Mouse (Mus musculus) midbrain, embryonic 15.5 days (tissue): ENCODE measurements around the gene Chd9. TPM values are rescaled to one million over a fixed set of nuclear protein-coding genes. Genes with fewer than 3 reads are reported as not detected.

Experiments used
- ATAC-seq: fragments of 200-750 bp; cut with Nextera tagmentation; replicated peaks from 2 replicates; pipeline ENCODE4 v1.8.0; 2017; ENCODE audit warnings: moderate TSS enrichment
- H3K27ac ChIP-seq: fragments of 300-500 bp; sonication (generic); 2 replicates; pipeline ENCODE4 v1.5.1; 2015; ENCODE audit warnings: mild to moderate bottlenecking, inconsistent platforms
- H3K27me3 ChIP-seq: fragments of 300-500 bp; sonication (generic); replicated peaks from 2 replicates; pipeline ENCODE4 v1.6.1; 2015; ENCODE audit warnings: inconsistent platforms
- H3K36me3 ChIP-seq: fragments of 300-500 bp; sonication (generic); replicated peaks from 2 replicates; pipeline ENCODE4 v1.6.1; 2015; ENCODE audit warnings: inconsistent platforms
- H3K4me1 ChIP-seq: fragments of 300-500 bp; sonication (generic); 2 replicates; pipeline ENCODE4 v1.6.1; 2015; ENCODE audit warnings: inconsistent platforms
- H3K4me2 ChIP-seq: fragments of 300-500 bp; sonication (generic); 2 replicates; pipeline ENCODE4 v1.6.1; 2015; ENCODE audit warnings: inconsistent platforms, mild to moderate bottlenecking, moderate library complexity
- H3K4me3 ChIP-seq: fragments of 300-500 bp; sonication (generic); 2 replicates; pipeline ENCODE4 v1.5.1; 2015; ENCODE audit warnings: mild to moderate bottlenecking, inconsistent platforms
- H3K9ac ChIP-seq: fragments of 300-500 bp; sonication (generic); 2 replicates; pipeline ENCODE4 v1.6.1; 2015; ENCODE audit warnings: mild to moderate bottlenecking, inconsistent platforms
- H3K9me3 ChIP-seq: fragments of 300-500 bp; sonication (generic); 2 replicates; pipeline ENCODE4 v1.6.1; 2016; ENCODE audit warnings: inconsistent platforms
- WGBS: fragments of 180-500 bp; shearing (Covaris S2); methylation state at CpG from one replicate; pipeline ENCODE4 v1.1.7; 2015; ENCODE audit warnings: mixed read lengths; 5-methylcytosine and 5-hydroxymethylcytosine counted together
- polyA plus RNA-seq: library from polyadenylated mRNA; unstranded; fragments of >200 nt; fragmentation: Nextera tagmentation; extraction: Ambion mirVana; gene quantifications from 2 replicates; pipeline ENCODE4 v1.2.1, GENCODE M21; 2015

Gene Chd9
- polyA plus RNA-seq, 1 experiment from 2014 or later = 79.5 TPM

DNA sequence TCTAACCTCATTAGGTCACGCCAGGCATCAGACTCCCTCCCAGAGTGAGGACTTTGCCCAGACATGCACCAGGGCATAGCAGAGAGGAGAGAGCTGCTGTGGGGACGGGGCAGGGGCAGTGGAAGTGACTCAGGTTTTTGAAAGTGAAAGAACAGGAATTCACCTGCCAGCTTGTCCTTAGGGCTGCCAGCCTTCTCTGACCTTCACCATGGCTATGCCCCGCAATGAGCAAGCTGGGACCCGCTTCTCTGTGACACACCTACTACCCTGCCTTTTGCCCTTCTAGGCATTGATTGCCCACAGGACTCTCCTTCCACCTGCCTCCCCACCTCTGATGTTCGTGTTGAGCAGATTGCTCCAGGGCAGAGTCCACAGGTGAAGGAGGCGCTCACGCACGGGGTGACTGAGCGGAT lies 2.7 kb upstream of the Chd9 start:
- H3K4me3 ChIP-seq = no peak overlapping the region
- WGBS = 83% methylated on average over 9 of the region's 9 CpGs

DNA sequence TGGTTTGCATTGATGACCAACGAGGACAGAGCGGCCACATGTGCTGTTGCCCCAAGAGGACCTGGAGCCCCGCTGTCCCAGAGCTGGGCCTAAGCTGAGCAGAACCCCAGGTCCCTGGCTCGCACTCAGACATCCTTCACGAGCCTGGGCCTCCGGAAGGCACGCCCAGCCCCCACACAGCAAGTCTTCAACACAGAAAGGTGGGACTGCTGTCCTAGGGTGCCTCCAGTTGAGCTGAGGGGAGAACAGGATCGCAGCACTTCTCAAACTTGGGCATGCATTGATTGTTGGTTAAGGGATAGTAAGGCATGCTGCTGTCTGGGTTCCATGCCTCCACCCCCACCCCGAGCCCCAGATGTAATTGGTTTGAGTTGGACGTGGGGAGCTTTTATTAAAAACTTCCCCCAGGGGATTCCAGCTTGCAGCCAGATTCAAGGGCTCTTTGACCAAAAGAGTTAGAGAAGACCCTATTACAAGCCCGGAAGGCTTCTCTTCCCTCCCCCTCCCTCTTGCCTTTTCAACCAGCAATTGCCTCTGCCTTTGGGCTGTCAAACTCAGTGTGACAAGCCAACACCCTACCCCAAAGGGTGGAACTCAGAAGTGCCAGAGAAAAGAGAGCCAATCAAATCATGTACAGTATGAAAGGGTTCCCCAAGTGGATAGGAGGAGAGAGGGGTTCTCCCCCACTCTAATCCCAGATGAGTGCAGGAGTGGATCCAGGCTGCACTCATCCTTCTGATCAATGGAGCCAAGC lies 1.0 kb downstream of the Chd9 start:
- H3K4me2 ChIP-seq = peak overlapping the region; percentile 76
- WGBS = 2% methylated on average over 11 of the region's 11 CpGs

More for the DNA sequence above, 2.7 kb upstream of the Chd9 start:
- no peak overlapping the region for H3K9ac ChIP-seq
- H3K36me3 ChIP-seq = no peaks in the 10 kb centered on the region
- H3K9me3 ChIP-seq = no peaks in the 10 kb centered on the region
- H3K27me3 ChIP-seq = no peaks in the 10 kb centered on the region
- ATAC-seq = no peak
- no peak overlapping the region for H3K4me2 ChIP-seq
- H3K27ac ChIP-seq = no peak overlapping the region
- peaks cover 15% of the 10 kb centered on the region for H3K4me1 ChIP-seq

DNA sequence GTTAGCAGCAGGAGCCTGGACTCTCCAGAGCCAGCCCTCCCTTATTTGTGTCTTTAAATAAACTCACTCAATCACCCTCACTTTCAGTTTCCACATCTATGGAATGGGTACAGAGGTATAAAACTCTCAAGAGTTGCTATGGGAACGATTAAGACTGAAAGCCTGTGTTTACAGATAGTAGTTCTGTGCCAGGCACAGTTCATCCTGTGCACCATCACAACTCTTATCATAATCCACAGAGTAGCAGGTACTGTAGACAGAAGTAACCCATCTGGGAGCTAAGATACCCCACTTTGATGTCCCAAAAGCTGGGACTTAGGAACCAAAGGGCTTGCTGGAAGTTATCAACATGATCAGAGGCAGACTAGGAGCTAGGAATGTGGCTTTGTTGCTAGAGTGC lies 1.7 kb downstream of the Chd9 start:
- Histone ChIP-seq H3K27me3 (no peaks in the 10 kb centered on the region), H3K9ac (no peak overlapping the region), H3K4me3 (0 out of 2 replicates have a peak overlapping the region, but pooled peaks have one; percentile 47), H3K9me3 (no peaks in the 10 kb centered on the region), H3K4me2 (peak overlapping the region; percentile 76; the same call in 1 of the 2 replicates), H3K36me3 (no peaks in the 10 kb centered on the region), H3K4me1 (peaks cover 18% of the 10 kb centered on the region), H3K27ac (no peak overlapping the region)
- ATAC-seq = no peak
- 87% methylated on average over 1 of the region's 1 CpGs for WGBS

More for the DNA sequence above, 1.0 kb downstream of the Chd9 start:
- Histone ChIP-seq H3K4me3 (peak overlapping the region; percentile 47), H3K9ac (peak overlapping the region; percentile 45), H3K27ac (peak overlapping the region; percentile 58; the same call in 1 of the 2 replicates), H3K4me1 (peaks cover 18% of the 10 kb centered on the region), H3K36me3 (no peaks in the 10 kb centered on the region), H3K9me3 (no peaks in the 10 kb centered on the region), H3K27me3 (no peaks in the 10 kb centered on the region)
- ATAC-seq = peak; percentile 76

DNA sequence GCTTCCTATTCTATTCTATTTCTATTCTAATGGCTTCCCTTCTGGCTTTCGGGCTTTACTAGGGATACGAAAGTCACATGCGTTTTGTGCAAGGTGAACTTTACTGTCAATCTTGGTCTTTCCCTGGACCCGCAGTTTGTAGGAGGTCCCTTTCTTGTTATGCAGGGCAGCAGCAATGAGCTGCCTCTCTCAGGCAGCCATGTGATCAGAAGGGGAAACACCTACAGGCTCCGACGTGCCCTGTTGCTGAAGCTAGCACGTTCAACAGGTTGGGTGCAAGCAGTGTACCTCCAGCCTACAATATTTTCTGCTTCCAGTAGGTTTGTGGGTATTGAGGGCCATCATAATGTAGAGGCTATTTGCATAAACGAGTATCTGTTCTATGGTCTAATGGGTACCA lies 2.8 kb downstream of the Chd9 start:
- Histone ChIP-seq H3K27ac (no peak overlapping the region), H3K4me3 (no peak overlapping the region), H3K36me3 (no peaks in the 10 kb centered on the region), H3K9ac (no peak overlapping the region), H3K4me2 (no peak overlapping the region), H3K9me3 (no peaks in the 10 kb centered on the region), H3K4me1 (peaks cover 18% of the 10 kb centered on the region), H3K27me3 (no peaks in the 10 kb centered on the region)
- 68% methylated on average over 8 of the region's 8 CpGs for WGBS
- ATAC-seq = no peak

DNA sequence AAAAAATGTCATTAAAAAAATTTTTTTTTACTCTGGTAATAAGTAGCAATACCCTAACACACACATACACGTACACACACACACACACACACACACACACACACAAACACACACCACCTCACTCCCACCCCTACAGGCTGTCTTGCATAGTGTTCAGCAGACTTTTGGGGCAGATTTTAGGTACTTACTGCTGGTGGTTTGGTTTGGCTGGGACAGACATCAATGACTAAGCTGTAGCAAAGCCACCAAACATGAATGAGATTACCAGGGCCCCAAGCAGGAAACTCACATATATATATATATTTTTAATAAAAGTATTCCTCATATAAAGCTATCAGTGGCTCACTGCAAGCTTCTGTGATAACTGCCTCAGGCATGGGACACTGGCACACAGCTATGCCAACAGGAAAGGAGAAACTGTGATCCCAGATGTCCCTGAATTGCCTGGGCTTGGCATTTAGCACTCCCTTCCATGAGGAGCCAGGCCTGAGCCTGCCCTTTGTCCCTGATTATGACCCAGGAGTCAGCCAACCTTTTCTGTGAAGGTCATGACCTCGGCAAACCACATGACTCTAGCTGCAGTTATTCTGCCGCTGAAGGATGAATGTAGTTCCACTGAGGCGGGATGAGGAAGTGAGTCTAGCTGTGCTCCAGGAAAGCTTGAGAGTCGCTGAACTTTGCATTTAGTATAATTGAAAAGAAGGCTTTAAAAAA lies 4.6 kb downstream of the Chd9 start:
- 44% methylated on average over 5 of the region's 5 CpGs for WGBS
- no peaks in the 10 kb centered on the region for H3K9me3 ChIP-seq
- no peak overlapping the region for H3K27ac ChIP-seq

DNA sequence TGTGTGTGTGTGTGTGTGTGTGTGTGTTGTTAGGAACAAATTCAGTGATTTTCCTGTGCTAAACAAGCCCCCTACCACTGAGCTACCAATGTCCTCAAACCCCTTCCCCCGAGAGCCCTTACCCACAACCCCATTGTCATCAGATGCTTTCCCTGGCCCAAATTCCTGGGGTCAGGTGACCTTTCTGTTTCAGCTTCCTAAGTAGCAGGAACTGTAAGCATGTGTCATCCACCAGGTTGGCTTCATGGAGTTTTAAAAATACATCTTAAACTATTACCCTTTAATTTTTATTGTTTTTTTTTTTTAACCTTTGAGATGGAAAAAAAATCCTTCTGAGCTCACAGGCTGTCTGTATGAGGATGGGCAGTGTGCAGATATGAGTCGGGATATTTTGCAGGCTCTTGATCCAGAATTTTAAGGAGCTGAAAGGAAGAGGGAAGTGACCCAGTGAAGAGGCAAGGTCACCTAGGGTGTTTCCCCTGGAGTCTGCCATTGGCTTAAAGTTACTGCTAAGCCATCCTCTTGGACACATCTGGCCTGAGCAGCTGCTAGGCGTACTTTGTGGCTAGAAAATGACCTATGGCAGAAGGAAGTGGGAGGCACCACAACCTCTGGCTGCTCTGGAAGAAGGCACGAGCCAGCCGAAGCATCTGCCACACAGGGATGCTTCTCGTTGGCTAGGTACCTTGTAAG lies 5.6 kb downstream of the Chd9 start:
- no peak for ATAC-seq
- H3K4me1 ChIP-seq = peaks cover 10% of the 10 kb centered on the region
- no peak overlapping the region for H3K27ac ChIP-seq
- H3K27me3 ChIP-seq = no peaks in the 10 kb centered on the region
- no peaks in the 10 kb centered on the region for H3K36me3 ChIP-seq
- no peak overlapping the region for H3K9ac ChIP-seq
- H3K9me3 ChIP-seq = no peaks in the 10 kb centered on the region
- H3K4me3 ChIP-seq = no peak overlapping the region
- 77% methylated on average over 6 of the region's 6 CpGs for WGBS
- no peak overlapping the region for H3K4me2 ChIP-seq

More for the DNA sequence above, 4.6 kb downstream of the Chd9 start:
- Histone ChIP-seq H3K9ac (no peak overlapping the region), H3K4me2 (no peak overlapping the region), H3K4me1 (peaks cover 18% of the 10 kb centered on the region), H3K36me3 (no peaks in the 10 kb centered on the region), H3K27me3 (no peaks in the 10 kb centered on the region), H3K4me3 (no peak overlapping the region)
- no peak for ATAC-seq

DNA sequence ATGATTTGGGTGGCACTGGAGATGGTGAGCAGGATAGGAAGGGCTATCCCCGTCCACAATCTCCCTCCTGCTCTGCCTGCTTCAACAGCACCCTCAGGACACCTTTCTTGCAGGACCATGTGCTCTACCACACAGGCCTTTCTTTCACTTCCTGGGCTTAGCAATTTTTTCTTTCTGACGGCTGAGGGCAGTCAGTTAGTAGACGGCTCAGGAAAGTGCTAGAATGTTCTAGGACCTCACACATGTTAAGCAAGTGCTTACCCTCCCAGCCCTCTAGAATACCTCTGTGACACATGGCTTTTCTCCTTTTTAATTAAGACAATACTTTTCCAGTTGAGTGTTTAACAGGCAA lies 6.1 kb downstream of the Chd9 start:
- H3K4me3 ChIP-seq = no peak overlapping the region
- H3K27ac ChIP-seq = no peak overlapping the region
- H3K36me3 ChIP-seq = no peaks in the 10 kb centered on the region
- H3K4me2 ChIP-seq = no peak overlapping the region
- peaks cover 5% of the 10 kb centered on the region for H3K4me1 ChIP-seq
- no peaks in the 10 kb centered on the region for H3K27me3 ChIP-seq
- no peak overlapping the region for H3K9ac ChIP-seq
- ATAC-seq = no peak
- H3K9me3 ChIP-seq = no peaks in the 10 kb centered on the region
- WGBS = 86% methylated on average over 3 of the region's 3 CpGs

DNA sequence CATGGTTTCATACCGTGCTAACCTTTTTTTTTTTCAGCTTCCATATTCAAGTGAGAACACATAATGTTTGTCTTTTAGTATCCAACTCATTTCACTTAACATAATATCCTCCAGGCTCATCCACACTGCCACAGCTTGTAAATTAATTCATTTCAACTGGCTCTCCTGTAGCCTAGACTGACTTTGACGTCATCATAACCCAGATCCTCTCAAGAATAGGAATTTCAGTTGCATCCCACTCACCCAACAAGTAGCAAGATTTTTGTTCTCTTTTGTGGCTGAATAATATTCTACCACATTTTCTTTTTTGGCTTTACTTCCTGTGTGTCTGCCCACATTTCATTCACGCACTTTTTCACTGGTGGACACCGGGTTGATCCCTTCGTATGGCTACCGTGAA lies 9.3 kb downstream of the Chd9 start:
- H3K27me3 ChIP-seq = no peaks in the 10 kb centered on the region
- H3K4me3 ChIP-seq = no peak overlapping the region
- no peak overlapping the region for H3K27ac ChIP-seq
- H3K9ac ChIP-seq = no peak overlapping the region
- no peaks in the 10 kb centered on the region for H3K9me3 ChIP-seq
- no peak overlapping the region for H3K4me2 ChIP-seq
- no peaks in the 10 kb centered on the region for H3K36me3 ChIP-seq
- H3K4me1 ChIP-seq = no peaks in the 10 kb centered on the region
- no peak for ATAC-seq
- WGBS = 88% methylated on average over 6 of the region's 6 CpGs

DNA sequence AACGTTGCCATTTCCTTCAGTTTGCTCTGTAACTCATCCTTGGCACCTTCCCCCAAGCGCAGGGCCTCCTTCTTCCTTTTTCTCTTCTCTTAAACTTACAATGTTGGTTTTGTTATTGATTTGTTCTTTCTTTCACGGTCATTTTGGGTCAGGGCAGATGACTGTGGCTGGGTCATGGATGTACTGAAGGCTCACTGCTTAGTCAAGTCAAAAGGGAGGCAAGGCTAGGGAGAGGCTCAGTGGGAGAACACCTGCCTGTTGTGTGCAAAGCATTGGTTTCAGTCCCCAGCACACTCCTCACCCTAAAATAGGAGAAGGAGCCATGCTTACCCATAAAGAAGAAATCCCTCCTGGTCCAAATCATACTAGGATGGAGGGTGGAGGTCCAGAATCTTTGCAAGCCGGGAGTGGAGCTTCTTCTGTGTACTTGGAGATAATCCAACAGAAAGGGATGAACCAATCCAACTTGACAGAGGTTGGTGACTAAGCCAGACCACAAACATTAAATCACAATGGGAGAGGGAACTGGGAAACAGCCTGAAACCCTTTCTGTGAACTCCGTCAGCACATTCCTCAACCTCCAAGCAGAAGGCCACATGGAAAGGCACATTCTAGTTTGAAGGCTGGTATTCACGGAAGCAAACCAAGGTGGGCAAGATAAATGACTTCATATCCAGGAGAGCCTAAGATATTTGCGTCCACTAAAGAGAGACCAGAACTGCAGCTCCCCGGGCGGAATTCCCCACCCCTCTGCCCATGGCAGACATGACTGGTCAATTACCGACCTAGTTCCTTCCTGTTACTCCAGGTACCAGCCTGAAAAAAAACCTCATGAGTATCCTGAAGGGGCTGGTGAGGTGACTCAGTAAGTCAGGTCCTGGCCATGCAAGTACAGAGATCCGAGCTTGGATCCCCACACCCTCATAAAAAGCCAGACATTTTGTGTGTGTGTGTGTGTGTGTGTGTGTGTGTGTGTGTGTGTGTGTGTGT lies 11.9 kb downstream of the Chd9 start:
- no peak overlapping the region for H3K27ac ChIP-seq
- H3K4me2 ChIP-seq = no peak overlapping the region
- H3K9ac ChIP-seq = no peak overlapping the region
- H3K9me3 ChIP-seq = no peaks in the 10 kb centered on the region
- no peaks in the 10 kb centered on the region for H3K4me1 ChIP-seq
- no peak for ATAC-seq
- H3K36me3 ChIP-seq = no peaks in the 10 kb centered on the region
- H3K4me3 ChIP-seq = no peak overlapping the region
- 77% methylated on average over 11 of the region's 11 CpGs for WGBS
- no peaks in the 10 kb centered on the region for H3K27me3 ChIP-seq

DNA sequence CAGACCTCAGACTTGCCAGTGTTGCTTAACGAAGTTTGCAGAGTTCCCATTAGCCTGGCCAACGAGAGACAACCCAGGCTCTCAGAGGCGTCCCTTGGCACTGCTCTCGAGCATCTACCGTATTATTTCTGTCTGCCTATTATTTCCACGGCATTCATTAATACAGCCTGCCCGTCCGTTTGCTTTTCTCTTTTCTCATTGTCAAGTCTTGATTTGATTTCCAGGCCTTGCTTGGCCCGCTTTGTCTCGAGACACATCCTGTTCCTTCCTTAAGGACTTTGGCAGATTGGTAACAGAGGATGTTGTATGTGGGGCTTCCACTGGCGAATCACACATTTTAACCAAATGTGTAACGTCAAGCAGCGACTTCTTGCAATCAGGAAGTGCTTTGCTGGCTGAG lies 13.2 kb downstream of the Chd9 start:
- no peak overlapping the region for H3K4me3 ChIP-seq
- no peak overlapping the region for H3K9ac ChIP-seq
- no peak for ATAC-seq
- no peak overlapping the region for H3K4me2 ChIP-seq
- H3K4me1 ChIP-seq = no peaks in the 10 kb centered on the region
- no peak overlapping the region for H3K27ac ChIP-seq
- no peaks in the 10 kb centered on the region for H3K36me3 ChIP-seq
- 54% methylated on average over 13 of the region's 13 CpGs for WGBS
- no peaks in the 10 kb centered on the region for H3K27me3 ChIP-seq
- H3K9me3 ChIP-seq = no peaks in the 10 kb centered on the region

DNA sequence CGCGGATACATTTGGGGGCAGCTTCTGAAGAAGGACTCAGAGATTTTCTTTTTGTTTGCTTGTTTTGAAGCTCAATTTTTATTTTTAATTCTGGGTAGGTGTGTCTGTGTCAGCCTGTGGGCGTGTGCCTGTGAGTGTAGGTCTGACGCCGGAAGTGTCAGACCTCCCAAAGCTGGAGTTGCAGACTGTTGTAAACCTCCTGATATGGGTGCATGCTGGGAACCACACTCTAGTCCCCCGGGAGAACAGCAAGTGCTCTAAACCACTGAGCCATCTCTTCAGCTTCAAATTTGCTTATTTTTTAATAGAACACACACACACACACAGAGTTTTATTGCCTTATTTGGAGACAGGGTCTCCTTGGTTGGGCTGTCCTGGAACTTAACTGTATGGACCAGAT lies 15.0 kb downstream of the Chd9 start:
- H3K4me2 ChIP-seq = no peak overlapping the region

More for the DNA sequence above, 15.0 kb downstream of the Chd9 start:
- no peak overlapping the region for H3K4me3 ChIP-seq
- no peaks in the 10 kb centered on the region for H3K36me3 ChIP-seq
- no peak for ATAC-seq
- H3K27me3 ChIP-seq = no peaks in the 10 kb centered on the region
- H3K9me3 ChIP-seq = no peaks in the 10 kb centered on the region
- H3K9ac ChIP-seq = no peak overlapping the region
- no peak overlapping the region for H3K27ac ChIP-seq
- no peaks in the 10 kb centered on the region for H3K4me1 ChIP-seq
- WGBS = 89% methylated on average over 6 of the region's 6 CpGs
